Mouse (Mus musculus) CH12.LX (cell line): ENCODE data around the gene Cdh15.

Experiments
- BHLHE40 ChIP-seq: IDR thresholded peaks from 2 replicates; pipeline ENCODE4 v1.6.1; 2011; ENCODE audit warnings: mild to moderate bottlenecking, low read depth, low read length, improper control_type of control experiment
- CHD2 ChIP-seq: IDR thresholded peaks from 2 replicates; pipeline ENCODE4 v1.6.1; 2011; ENCODE audit warnings: low read length, improper control_type of control experiment
- MAX ChIP-seq: IDR thresholded peaks from 2 replicates; pipeline ENCODE4 v1.6.1; 2011; ENCODE audit warnings: low read length, improper control_type of control experiment
- POLR2A ChIP-seq: IDR thresholded peaks from 2 replicates; pipeline ENCODE4 v1.6.1; 2011; ENCODE audit warnings: low read depth, mild to moderate bottlenecking, improper control_type of control experiment, low read length

DNA sequence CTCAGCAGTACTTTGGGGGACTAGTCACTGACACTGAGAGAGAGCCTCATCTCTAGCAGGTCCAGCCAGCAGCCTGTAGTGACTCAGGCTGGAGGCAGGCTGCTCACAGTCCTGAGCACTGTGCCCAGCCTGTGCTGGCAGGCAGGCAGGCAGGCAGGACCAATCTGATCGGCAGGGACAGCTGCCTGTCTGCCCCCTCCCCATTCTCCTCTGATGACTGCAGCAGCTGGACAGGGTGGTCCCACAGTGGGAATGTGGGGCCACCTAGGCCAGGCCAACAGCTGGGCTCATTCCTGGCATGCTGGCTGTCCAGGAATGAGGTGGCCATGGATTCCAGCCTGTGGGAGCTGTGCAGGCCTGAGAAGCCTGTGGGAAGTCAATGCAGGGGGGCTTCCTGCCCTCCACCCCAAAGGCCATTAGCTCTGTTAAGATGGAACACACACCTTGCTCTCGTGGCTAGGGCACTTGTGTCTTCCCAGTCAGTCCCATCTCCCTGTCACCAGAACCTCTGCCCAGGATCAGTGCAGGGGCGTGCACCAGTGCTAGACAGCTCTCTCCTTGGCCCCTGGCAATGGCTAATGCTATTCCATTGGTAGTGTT is 3.0 kb downstream of the Cdh15 start:
- TF ChIP-seq POLR2A (no peak), CHD2 (no peak), BHLHE40 (no peak), MAX (no peak)
